Comparison of ENCODE assay signal across 8 mouse cellular contexts in genomic region chr16:93815856-93816736, GRCm38 (mm10). TPM values are rescaled to one million over a fixed set of nuclear protein-coding genes. Genes with fewer than 3 reads are reported as not detected.
DNase-seq lines count a peak whose midpoint lies in the region; ATAC-seq and TF ChIP-seq lines count a peak whose summit lies in the region.

No protein-coding gene starts in this region.

- peaks cover 6% of the 10 kb centered on the region; the same call in 1 of the 2 replicates for H3K4me1 ChIP-seq in embryonic facial prominence, embryonic 12.5 days
- H3K4me1 ChIP-seq in embryonic facial prominence, embryonic 10.5 days = peaks cover 13% of the 10 kb centered on the region; the same call in 1 of the 2 replicates
- H3K4me1 ChIP-seq in MEL (ENCODE audit: control insufficient read depth in 1 of 2, insufficient read depth in 2 of 2, low read length in 2 of 2) = peaks cover 5 to 10% of the 10 kb centered on the region in 2 experiments; a peak in 3 of 4 replicates
- H3K4me1 ChIP-seq in embryonic facial prominence, embryonic 15.5 days = peaks cover 10% of the 10 kb centered on the region
- H3K4me1 ChIP-seq in heart, embryonic 16.5 days (ENCODE audit: control insufficient read depth, insufficient read depth, low read length) = peaks cover 16% of the 10 kb centered on the region
- H3K4me1 ChIP-seq in stomach, postnatal 0 days (replicated peaks; ENCODE audit: control insufficient read depth, insufficient read depth) = 0 out of 2 replicates have a peak, but pooled peaks cover 5% of the 10 kb centered on the region

- H3K36me3 ChIP-seq in embryonic facial prominence, embryonic 12.5 days = peaks cover 13% of the 10 kb centered on the region
- H3K36me3 ChIP-seq in embryonic facial prominence, embryonic 10.5 days (replicated peaks) = peaks cover 15% of the 10 kb centered on the region
- peaks cover 0 to 14% of the 10 kb centered on the region in 2 experiments; a peak in 2 of 4 replicates for H3K36me3 ChIP-seq in MEL (ENCODE audit: control insufficient read depth in 1 of 2, insufficient read depth in 2 of 2, low read length in 2 of 2)
- peaks cover 6% of the 10 kb centered on the region for H3K36me3 ChIP-seq in embryonic facial prominence, embryonic 15.5 days
- peaks cover 8% of the 10 kb centered on the region; the same call in 1 of the 2 replicates for H3K36me3 ChIP-seq in heart, embryonic 16.5 days (ENCODE audit: control insufficient read depth, insufficient read depth)
- H3K36me3 ChIP-seq in stomach, postnatal 0 days (ENCODE audit: control insufficient read depth, insufficient read depth, low read length) = peaks cover 4% of the 10 kb centered on the region

- H3K9ac ChIP-seq in embryonic facial prominence, embryonic 12.5 days = no peak overlapping the region
- peak overlapping the region; percentile 86 for H3K9ac ChIP-seq in MEL (ENCODE audit: control insufficient read depth, low read depth, low read length, poor library complexity, severe bottlenecking)
- no peak overlapping the region for H3K9ac ChIP-seq in embryonic facial prominence, embryonic 15.5 days
- peak overlapping the region; percentile 46 for H3K9ac ChIP-seq in heart, embryonic 16.5 days (ENCODE audit: low read length)
- no peak overlapping the region for H3K9ac ChIP-seq in stomach, postnatal 0 days (ENCODE audit: low read length)

- peaks cover 9% of the 10 kb centered on the region for H3K9me3 ChIP-seq in embryonic facial prominence, embryonic 12.5 days
- H3K9me3 ChIP-seq in embryonic facial prominence, embryonic 10.5 days = peaks cover 16% of the 10 kb centered on the region
- no peaks in the 10 kb centered on the region for H3K9me3 ChIP-seq in MEL (replicated peaks; ENCODE audit: insufficient read depth, low read length)
- 0 out of 2 replicates have a peak, but pooled peaks cover 6% of the 10 kb centered on the region for H3K9me3 ChIP-seq in embryonic facial prominence, embryonic 15.5 days (replicated peaks)
- H3K9me3 ChIP-seq in heart, embryonic 16.5 days (replicated peaks; ENCODE audit: control insufficient read depth, low read length) = peaks cover 11% of the 10 kb centered on the region
- H3K9me3 ChIP-seq in stomach, postnatal 0 days (ENCODE audit: control insufficient read depth, low read length) = no peaks in the 10 kb centered on the region

- TF ChIP-seq RAD21 in MEL (IDR thresholded peaks at IDR 0.05; ENCODE audit: low read depth, low read length) = no peak

- no peak overlapping the region for H3K4me2 ChIP-seq in embryonic facial prominence, embryonic 12.5 days (replicated peaks)
- H3K4me2 ChIP-seq in embryonic facial prominence, embryonic 15.5 days (replicated peaks) = 0 out of 2 replicates have a peak overlapping the region, but pooled peaks have one; percentile 10
- peak overlapping the region; percentile 50 for H3K4me2 ChIP-seq in heart, embryonic 16.5 days (ENCODE audit: low read depth, low read length)
- peak overlapping the region; percentile 28; the same call in 1 of the 2 replicates for H3K4me2 ChIP-seq in stomach, postnatal 0 days (replicated peaks; ENCODE audit: low read depth)

- DNase-seq in embryonic facial prominence, embryonic 10.5 days (ENCODE audit: low spot score) = no peak
- DNase-seq in MEL (ENCODE audit: low read depth, low spot score) = peak; percentile 97
- peak; percentile 89 to 91 for DNase-seq in kidney, postnatal 36 days
- peak; percentile 87 for DNase-seq in lung, postnatal 4 days
- peak; percentile 78 for DNase-seq in stomach, postnatal 0 days (ENCODE audit: low spot score)

- peak; percentile 63 to 64; a peak in 3 of 4 replicates for TF ChIP-seq EP300 in MEL (IDR thresholded peaks at IDR 0.05; ENCODE audit: low read depth in 1 of 2, low read length in 2 of 2)
- TF ChIP-seq EP300 in stomach, postnatal 0 days (optimal IDR thresholded peaks at IDR 0.05) = no peak

- no peaks in the 10 kb centered on the region; the same call in 1 of the 2 replicates for H3K27me3 ChIP-seq in embryonic facial prominence, embryonic 12.5 days
- no peaks in the 10 kb centered on the region for H3K27me3 ChIP-seq in embryonic facial prominence, embryonic 10.5 days (replicated peaks; ENCODE audit: low read depth, poor library complexity, severe bottlenecking)
- H3K27me3 ChIP-seq in MEL (ENCODE audit: control insufficient read depth in 1 of 2, insufficient read depth in 2 of 2, low read length in 2 of 2) = no peaks in the 10 kb centered on the region
- no peaks in the 10 kb centered on the region for H3K27me3 ChIP-seq in embryonic facial prominence, embryonic 15.5 days
- H3K27me3 ChIP-seq in heart, embryonic 16.5 days (ENCODE audit: control insufficient read depth, insufficient read depth, low read length) = no peaks in the 10 kb centered on the region
- no peaks in the 10 kb centered on the region for H3K27me3 ChIP-seq in stomach, postnatal 0 days (ENCODE audit: control insufficient read depth, insufficient read depth, low read length)

- TF ChIP-seq POLR2A in MEL (IDR thresholded peaks at IDR 0.05; ENCODE audit: control insufficient read depth in 1 of 2, insufficient read depth in 1 of 2, low read depth in 1 of 2, low read length in 2 of 2, poor library complexity in 1 of 2) = peak; percentile 73 to 90; a peak in 3 of 4 replicates

- H3K27ac ChIP-seq in embryonic facial prominence, embryonic 12.5 days = peak overlapping the region; percentile 41; the same call in 1 of the 2 replicates
- H3K27ac ChIP-seq in embryonic facial prominence, embryonic 10.5 days (replicated peaks) = no peak overlapping the region
- H3K27ac ChIP-seq in MEL (ENCODE audit: control insufficient read depth, low read depth, low read length) = peak overlapping the region; percentile 98
- H3K27ac ChIP-seq in embryonic facial prominence, embryonic 15.5 days (replicated peaks) = peak overlapping the region; percentile 80
- H3K27ac ChIP-seq in heart, embryonic 16.5 days (ENCODE audit: low read length) = peak overlapping the region; percentile 89
- H3K27ac ChIP-seq in stomach, postnatal 0 days (replicated peaks) = peak overlapping the region; percentile 83

- WGBS in embryonic facial prominence, embryonic 12.5 days = 63% methylated on average over 20 of the region's 20 CpGs
- WGBS in embryonic facial prominence, embryonic 10.5 days = 69% methylated on average over 20 of the region's 20 CpGs
- WGBS in embryonic facial prominence, embryonic 15.5 days = 61% methylated on average over 20 of the region's 20 CpGs
- WGBS in heart, embryonic 16.5 days = 45% methylated on average over 20 of the region's 20 CpGs
- 49% methylated on average over 20 of the region's 20 CpGs for WGBS in stomach, postnatal 0 days

- peaks cover 3% of the 10 kb centered on the region; the same call in 1 of the 2 replicates for H3K79me2 ChIP-seq in MEL (ENCODE audit: control insufficient read depth, insufficient read depth, low read length, poor library complexity)

- H3K4me3 ChIP-seq in embryonic facial prominence, embryonic 12.5 days = no peak overlapping the region
- no peak overlapping the region for H3K4me3 ChIP-seq in embryonic facial prominence, embryonic 10.5 days
- peak overlapping the region; percentile 50 to 67 for H3K4me3 ChIP-seq in MEL (ENCODE audit: control insufficient read depth in 1 of 2, insufficient read depth in 1 of 2, low read depth in 2 of 2, low read length in 2 of 2)
- no peak overlapping the region for H3K4me3 ChIP-seq in embryonic facial prominence, embryonic 15.5 days (replicated peaks)
- H3K4me3 ChIP-seq in heart, embryonic 16.5 days (ENCODE audit: low read length) = peak overlapping the region; percentile 31
- no peak overlapping the region for H3K4me3 ChIP-seq in stomach, postnatal 0 days (ENCODE audit: low read depth, low read length)

- no peak for ATAC-seq in embryonic facial prominence, embryonic 12.5 days (ENCODE audit: insufficient number of reproducible peaks, insufficient read depth, low FRiP score, low TSS enrichment)
- ATAC-seq in embryonic facial prominence, embryonic 15.5 days (ENCODE audit: insufficient number of reproducible peaks, low FRiP score, low TSS enrichment, low read depth) = peak; percentile 70
- peak; percentile 85 for ATAC-seq in heart, embryonic 16.5 days (replicated peaks; ENCODE audit: extremely low read depth, insufficient read depth, low FRiP score)
- peak; percentile 80 for ATAC-seq in stomach, postnatal 0 days (ENCODE audit: low FRiP score, low TSS enrichment)

- TF ChIP-seq CTCF in MEL (IDR thresholded peaks at IDR 0.05 in 2 of 3, conservative IDR thresholded peaks at IDR 0.05 in 1 of 3; ENCODE audit: control insufficient read depth in 1 of 3, insufficient read depth in 1 of 3, low read depth in 2 of 3, low read length in 3 of 3, poor library complexity in 1 of 3, severe bottlenecking in 1 of 3) = no peak
- TF ChIP-seq CTCF in stomach, postnatal 0 days (IDR thresholded peaks at IDR 0.05; ENCODE audit: low read depth) = no peak

TF ChIP-seq in MEL, 35 proteins besides CTCF, POLR2A, EP300 and RAD21 (continues in another document):
- TF ChIP-seq CHD1 (IDR thresholded peaks at IDR 0.05; ENCODE audit: low read depth, low read length) (no peak), ETS1 (IDR thresholded peaks at IDR 0.05; ENCODE audit: low read depth, low read length) (peak; percentile 72), GABPA (IDR thresholded peaks at IDR 0.05; ENCODE audit: low read depth, low read length) (no peak), GATA1 (IDR thresholded peaks at IDR 0.05; ENCODE audit: low read depth, low read length) (no peak), TBP (IDR thresholded peaks at IDR 0.05; ENCODE audit: low read depth, low read length) (peak; percentile 87), MAX (IDR thresholded peaks at IDR 0.05; ENCODE audit: low read length) (peak; percentile 66), UBTF (IDR thresholded peaks at IDR 0.05; ENCODE audit: borderline replicate concordance, insufficient read depth, low read depth, low read length) (no peak), ZC3H11A (IDR thresholded peaks at IDR 0.05; ENCODE audit: low read depth, low read length) (no peak), CHD2 (IDR thresholded peaks at IDR 0.05; ENCODE audit: low read length) (no peak), SIN3A (IDR thresholded peaks at IDR 0.05; ENCODE audit: low read length) (peak; percentile 63), BHLHE40 (IDR thresholded peaks at IDR 0.05; ENCODE audit: borderline replicate concordance, low read depth, low read length) (no peak; the same call in 1 of the 2 replicates), NELFE (IDR thresholded peaks at IDR 0.05; ENCODE audit: low read depth, low read length) (peak; percentile 84)

RNA-seq across cellular contexts. Expression of gene Morc3, which starts 15.8 kb away (rescaled TPM):
- 36.9 and 42.3 TPM in 2 replicates for polyA plus RNA-seq in embryonic facial prominence, embryonic 12.5 days (2016; fragmentation: Nextera tagmentation; extraction: Ambion mirVana)
- 29.1 and 31.5 TPM in 2 replicates for polyA plus RNA-seq in embryonic facial prominence, embryonic 10.5 days (2016; fragmentation: Nextera tagmentation; extraction: Ambion mirVana)
- 35.1 and 39.1 TPM in 2 replicates for total RNA-seq in MEL (2012; rRNA removed)
- 100 to 1,000 TPM in 1 of 2 experiments, 10 to 100 TPM in 1; 23.3 to 276 TPM for polyA plus RNA-seq in MEL (2012; ENCODE audit: insufficient read depth in 1 of 2, insufficient read length in 2 of 2, low read depth in 1 of 2, low replicate concordance in 2 of 2, missing spikeins in 1 of 2)
- polyA plus RNA-seq in embryonic facial prominence, embryonic 15.5 days (2015; fragmentation: Nextera tagmentation; extraction: Ambion mirVana) = 30.5 and 33.2 TPM in 2 replicates
- polyA plus RNA-seq in heart, embryonic 16.5 days (2015; fragmentation: Nextera tagmentation; extraction: Ambion mirVana) = 24.9 and 26.2 TPM in 2 replicates
- polyA plus RNA-seq in stomach, postnatal 0 days (2015; fragmentation: Nextera tagmentation; extraction: Ambion mirVana) = 12.4 and 17.9 TPM in 2 replicates

Comparison
In these comparisons a context has a peak if more than half of its experiments do, and no peak if none do; other contexts are left out.
1. H3K4me3 ChIP-seq: peak in MEL (2 of 2) and heart, embryonic 16.5 days (single experiment); none in embryonic facial prominence, embryonic 12.5 days (single experiment), embryonic facial prominence, embryonic 10.5 days (single experiment), embryonic facial prominence, embryonic 15.5 days (single experiment) and stomach, postnatal 0 days (single experiment).
2. H3K9ac ChIP-seq: peak in MEL (single experiment) and heart, embryonic 16.5 days (single experiment); none in embryonic facial prominence, embryonic 12.5 days (single experiment), embryonic facial prominence, embryonic 15.5 days (single experiment) and stomach, postnatal 0 days (single experiment).